Mouse (Mus musculus) cerebellum, postnatal 36 days (tissue): ENCODE results near the gene Tnfaip3.

Experiments
- DNase-seq, 2 experiments: peaks; one replicate each; pipeline ENCODE4 v3.0.0; 2021 to 2022; ENCODE audit warnings: mixed read lengths in 2 of 2

The Tnfaip3 gene

DNA sequence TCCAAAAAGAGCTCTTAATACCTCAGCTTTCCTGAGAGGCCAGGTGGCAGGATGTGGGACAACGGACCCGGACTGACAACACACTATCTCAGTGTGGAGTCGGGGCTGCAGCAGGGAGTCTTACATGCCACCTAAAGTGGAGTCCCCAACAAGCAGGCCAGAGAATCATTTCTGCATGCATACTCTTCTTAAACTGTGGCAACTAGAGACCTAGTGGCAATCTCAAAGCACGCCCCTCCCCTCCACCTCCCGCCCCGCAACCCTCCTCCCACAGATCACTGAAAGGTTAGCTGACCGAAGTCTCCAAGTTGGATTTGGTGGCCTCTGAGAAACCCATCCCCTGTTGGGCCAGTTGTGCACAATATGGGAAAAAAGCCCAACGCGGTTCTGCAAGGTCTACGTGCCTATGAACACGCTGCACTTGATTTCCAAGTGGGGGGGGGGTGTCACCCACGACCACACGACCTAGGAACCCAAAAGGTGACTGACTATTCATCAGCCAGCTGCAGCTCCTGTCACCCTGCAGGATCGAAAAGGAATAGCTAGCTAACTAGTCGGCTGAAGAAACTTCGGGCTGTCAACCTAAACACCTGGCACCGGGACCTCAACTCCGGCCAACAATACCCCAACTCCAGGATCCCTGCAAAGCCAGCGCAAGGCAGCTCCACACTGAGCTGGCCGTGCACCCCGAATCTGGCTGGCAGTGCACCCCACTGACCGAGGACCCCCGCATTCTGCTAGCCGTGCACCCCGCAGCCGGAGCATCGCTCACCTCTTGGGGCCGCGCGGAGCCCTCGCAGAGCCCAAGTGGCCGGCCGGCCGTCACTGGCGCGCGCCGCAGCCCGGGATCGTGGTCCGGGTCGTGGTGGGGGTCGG lies 838 bp downstream of the Tnfaip3 start:
- DNase-seq, result peak; percentile 4 to 23

DNA sequence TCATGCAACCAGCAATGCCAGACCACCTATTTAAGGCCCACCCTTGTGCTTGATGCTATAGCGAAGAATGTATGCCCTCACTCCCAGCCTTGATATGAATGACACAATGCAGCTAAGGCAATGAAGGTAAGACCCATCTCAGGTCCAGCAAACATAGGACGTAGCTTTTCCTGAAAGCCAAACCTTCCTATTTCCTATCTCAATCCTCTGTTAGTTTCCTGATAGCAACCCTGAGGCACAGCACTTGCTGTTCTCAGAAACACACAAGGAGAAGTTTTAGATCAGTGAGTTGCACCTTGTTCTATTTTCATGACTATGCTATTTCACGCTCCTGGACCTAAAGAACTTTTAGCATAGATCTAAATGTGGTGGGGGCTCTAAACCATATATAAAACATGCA lies 2.1 kb downstream of the Tnfaip3 start:
- no peak for DNase-seq

- DNase-seq, result no peak
These were observed 2.8 kb downstream of the Tnfaip3 start for GRCm38 (mm10) chr10:19012616-19013015.

DNA sequence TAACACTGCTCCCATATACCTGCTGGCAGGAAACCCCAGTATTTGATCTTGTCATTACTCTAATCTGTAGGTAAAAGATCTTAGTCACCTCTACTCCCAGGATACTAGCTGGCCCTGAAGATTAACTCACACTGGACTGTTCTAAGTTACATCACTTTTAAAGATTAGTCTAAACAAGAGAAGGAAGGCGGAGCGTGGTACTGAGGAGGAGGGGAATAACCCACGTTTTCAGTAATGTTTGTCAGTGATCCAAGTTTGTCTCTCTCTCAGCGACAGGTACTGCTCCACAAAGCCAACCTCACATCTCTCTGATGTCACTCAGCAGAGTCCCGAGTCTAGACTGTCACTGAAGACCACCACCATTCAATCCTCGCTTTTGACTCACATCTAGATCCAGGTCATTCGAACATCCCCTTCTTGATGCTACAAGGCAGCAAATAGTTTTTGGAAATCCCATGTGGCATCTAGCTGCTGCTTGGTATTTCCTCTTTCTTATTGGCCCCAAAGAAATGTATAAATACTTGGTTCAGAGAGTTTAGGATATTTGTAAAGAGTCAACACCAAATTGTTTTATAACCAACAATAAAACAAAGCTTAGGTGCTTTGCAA lies 3.5 kb downstream of the Tnfaip3 start:
- DNase-seq, result no peak

DNA sequence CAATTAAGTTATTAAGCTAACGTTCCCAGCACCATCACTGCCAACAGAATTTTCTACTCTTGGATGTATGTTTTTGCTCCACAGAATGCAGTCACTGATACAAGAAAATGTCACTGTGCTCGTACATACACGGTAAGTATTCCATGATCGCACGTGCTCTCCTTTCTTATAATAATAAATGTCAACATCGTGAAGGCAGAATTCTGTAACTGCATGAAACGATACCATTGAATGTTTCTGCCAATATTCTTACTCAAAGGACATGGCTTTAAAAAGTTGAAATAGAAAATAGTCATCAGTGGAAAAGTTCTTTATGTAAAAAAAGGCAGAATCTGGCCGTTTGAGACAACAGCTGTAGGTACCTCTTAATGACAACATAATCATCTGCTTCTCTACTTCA lies 5.0 kb downstream of the Tnfaip3 start:
- no peak for DNase-seq

DNA sequence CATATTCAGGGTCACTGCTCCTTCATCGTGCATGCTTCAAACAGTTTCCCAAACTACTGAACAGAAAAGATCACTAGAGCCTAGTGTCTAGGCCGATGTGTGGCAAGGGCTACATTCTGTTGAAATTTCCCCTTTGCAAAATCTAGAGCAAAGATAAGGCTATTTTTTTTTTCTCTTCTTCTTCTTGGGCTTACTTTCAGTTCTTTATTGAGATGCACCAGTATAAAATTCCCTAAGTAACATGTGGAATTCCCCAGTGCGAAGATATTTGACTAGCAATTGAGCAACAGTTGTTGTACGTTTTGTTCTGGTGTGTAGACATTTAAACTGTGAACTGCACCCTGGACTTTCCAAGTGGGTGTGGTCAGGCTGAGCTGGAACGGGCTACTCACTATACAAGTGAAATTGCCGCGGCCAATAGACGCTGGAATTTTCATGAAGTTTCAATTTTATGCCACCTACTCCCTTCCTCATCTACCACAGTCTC lies 6.2 kb downstream of the Tnfaip3 start:
- DNase-seq, result no peak

- no peak for DNase-seq
These were observed 6.9 kb downstream of the Tnfaip3 start for GRCm38 (mm10) chr10:19008607-19008940.

DNA sequence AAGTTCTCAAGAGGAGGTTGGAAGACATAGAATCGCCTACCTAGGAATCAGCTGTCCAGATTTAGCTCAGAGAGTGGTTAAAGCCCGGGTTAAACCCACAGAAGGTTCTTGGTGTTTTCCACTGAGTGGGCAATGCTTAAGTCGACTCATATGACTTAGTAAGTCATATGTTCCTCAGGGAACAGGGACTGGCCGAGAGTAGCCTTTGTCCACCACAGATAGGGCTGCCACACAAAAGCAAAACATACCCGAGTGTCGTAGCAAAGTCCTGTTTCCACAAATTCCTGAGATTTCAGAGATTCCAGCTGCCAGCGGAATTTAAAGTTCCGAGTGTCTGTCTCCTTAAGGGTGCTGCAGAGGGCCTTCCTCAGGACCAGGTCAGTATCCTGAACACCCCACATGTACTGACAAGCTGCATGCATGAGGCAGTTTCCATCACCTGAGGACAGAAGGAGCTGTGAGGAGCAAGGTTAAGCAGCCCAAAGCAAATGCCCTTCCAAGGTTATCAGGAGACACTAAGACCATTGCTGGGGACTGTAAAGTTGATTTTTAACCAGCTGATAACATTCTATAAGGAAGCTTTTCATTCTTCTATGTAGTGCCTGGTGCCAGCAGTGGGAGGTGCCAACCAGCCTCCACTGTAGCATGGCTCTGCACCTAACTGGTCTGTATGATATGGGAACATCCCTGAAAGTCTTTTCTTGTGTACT lies 7.4 kb downstream of the Tnfaip3 start:
- DNase-seq, result no peak

DNA sequence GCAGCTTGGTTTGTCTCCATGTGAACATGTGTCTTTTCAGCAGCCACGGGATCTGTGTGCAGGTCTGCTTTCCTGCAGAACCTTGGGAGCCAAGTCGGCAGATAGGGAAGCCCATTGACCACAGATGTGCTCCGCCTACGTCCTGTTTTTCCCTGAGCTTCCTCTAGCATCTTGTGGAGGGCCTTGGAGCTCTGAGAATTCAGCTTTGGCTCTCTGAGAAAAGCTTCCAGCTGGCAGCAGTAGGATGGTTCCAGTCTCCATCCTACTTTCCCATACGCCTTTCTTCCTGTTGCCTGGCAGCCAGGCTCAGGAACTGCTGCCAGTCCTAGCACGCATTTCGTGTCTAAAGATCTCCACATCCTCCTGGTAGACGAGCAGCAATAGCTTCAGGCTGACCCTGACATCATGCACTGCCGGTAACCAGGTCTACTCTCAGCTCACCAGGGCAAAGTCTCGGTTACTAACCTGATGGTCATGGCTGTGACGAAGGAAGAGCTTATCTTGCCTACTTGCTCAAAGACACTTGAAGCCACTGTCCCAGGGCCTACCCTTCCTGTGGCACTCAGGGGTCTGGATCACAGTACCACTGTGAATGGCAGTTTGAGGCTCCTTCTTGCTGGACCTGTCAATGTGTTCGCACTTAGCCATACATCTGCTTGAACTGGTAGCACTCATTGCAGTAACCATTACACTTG lies 13.2 kb downstream of the Tnfaip3 start:
- DNase-seq, result no peak

DNA sequence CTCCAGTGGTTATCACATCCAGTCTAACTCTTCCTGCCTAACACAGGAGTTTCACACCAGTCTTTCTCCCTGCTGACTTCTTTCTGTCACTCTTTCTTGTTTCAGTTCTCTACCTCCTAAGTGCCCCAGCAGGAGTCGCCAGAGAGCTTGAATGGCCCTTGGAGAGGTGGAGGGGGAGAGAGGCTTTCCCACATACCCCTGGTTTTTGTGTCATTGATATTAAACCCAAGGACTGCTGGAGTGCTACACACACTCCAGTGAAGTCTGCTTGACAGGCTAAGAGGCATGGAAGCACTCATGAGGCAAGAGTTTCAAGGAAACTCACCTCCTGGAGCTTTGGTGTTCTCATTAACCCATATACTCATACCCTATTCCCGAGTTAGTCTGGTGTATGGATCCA lies 16.0 kb downstream of the Tnfaip3 start:
- DNase-seq, result no peak

- DNase-seq, result no peak
These were observed 19.1 kb downstream of the Tnfaip3 start for GRCm38 (mm10) chr10:18996331-18996730.

GRCm38 (mm10) chr10:18995465-18996261 lies 19.8 kb downstream of the Tnfaip3 start:
- no peak for DNase-seq

- DNase-seq, result no peak
These were observed 22.5 kb downstream of the Tnfaip3 start for GRCm38 (mm10) chr10:18992971-18993370.

- no peak for DNase-seq
These were observed 24.4 kb downstream of the Tnfaip3 start for GRCm38 (mm10) chr10:18991057-18991456.

DNA sequence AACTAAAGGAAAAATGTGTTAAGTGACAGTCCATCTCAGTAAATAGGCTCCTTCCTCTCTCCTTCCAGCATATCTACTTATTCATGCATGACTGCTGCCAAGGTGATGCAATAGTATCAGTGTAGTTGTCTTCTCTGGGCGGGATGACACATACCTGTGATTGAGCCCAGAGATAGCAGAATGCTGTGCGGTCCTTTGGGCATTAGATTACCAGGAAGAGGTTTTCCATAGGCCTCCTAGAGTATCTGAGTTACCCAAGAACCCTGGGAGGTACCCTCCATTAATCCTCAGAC lies 27.6 kb downstream of the Tnfaip3 start:
- no peak for DNase-seq

DNA sequence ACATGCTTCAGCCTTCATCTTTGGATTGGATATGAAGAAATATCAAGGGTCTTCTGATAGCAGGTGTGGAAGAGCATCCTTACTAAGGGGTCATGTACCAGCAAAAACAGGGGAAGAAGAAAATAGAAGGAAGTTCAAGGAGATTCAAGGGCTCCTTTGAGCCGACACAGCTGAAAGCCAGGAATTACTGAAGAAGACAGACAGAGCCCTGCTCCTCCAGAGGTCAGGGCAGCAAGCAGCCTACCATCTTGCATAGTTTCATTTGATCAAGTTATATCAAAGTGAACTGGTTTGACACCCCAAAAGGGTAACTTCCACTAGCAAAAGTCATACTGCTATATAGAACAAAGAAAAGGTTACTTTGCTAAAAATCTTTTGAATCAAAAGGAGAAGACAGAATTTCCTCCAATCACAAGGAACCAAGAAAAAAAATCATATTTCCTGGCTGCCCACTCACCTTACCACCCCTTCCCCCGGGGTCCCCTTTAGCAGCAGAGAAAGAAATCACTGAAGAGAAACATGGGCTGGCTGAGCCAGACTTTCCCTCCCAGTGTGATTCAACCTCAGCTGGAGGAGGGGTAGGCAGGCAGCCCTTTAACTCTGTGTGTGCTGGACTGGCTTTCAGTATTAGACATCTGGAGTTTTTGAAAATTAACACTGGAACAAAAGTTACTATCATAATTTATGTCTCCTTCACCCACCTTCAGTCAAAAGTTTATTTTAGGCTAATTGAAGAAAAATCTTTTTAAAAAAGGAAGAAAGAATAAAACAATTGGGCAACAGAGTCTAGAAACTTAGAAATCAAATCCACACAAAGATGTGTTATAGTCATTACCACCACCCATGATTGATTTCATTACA lies 28.2 kb downstream of the Tnfaip3 start:
- DNase-seq, result no peak

DNA sequence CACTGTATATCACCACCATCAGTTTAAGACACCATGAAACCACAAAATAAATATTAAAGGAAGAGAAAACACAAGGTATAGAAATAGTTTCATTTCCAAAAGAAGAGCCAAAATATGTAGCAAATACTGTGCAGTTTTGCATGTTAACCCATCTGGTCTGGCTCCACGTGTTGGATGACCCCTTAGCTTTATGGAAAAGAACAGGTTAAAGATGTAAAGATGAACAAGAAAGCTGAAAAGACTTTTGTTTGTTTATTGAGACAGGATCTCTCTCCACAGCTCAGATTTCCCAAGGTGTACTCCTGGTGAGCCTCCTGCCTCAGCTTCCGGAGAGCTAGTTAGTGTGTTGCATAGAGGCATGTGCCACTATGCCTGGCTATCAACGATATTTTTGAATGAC lies 29.9 kb downstream of the Tnfaip3 start:
- DNase-seq, result no peak

- no peak for DNase-seq
These were observed 31.9 kb downstream of the Tnfaip3 start for GRCm38 (mm10) chr10:18983514-18983913.

DNA sequence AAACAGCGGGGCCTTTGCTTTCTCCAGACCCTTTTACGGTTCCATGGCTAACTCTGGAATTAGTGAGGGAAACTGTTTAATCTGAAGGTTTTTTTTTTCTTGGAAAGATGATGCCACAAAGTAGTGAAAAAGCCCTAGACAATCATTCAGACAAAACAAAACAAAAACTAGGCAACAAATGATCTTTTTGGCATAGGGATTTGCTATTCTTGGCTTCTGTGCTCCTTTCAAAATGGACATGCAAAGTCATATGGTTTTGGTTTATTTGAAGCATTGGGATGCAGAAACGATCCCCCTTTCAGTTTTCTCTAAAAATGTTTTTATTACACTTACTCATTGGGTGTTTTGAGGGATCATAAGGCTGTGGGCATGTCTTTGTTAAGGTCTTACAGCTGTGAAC lies 41.0 kb downstream of the Tnfaip3 start:
- DNase-seq, result no peak

DNA sequence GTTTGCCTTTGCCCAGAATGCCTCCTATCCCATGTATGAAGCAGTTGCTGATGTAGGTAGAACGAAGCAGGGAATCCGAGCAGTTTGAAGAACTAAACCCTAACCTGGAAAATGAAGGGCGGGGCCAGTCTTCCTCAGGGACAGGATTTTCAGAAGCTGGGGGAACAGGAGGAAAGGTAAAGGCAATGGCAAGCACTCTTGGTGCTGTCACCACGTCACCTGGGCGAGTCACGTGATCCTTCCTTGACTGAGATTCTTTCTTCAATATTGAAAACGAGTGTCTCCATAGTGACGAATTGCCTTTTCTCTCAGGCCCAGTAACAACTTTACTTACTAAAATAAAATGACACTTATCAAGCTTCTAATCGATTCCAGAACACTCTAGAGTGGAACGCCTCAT lies 48.6 kb downstream of the Tnfaip3 start:
- DNase-seq, result no peak

- no peak for DNase-seq
These were observed 49.9 kb downstream of the Tnfaip3 start for GRCm38 (mm10) chr10:18965601-18966000.

DNA sequence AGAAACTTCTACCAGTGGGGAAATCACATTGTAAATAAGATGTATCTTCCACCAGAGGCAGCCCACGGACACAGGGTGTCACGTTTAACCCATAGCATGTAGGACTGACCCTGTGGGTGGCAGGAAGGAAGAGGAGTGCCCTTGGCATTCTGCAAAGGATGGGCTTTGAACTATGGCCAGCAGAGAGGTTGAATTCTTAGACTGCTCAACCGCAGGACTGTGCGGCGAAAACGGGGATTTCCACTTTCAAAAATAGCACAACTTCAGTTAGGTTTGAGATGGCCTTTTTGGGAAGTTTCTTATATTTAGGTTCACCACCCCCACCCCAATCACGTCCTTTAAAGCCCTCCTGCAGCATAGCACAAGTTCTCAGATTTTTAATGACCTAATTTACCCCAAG lies 50.6 kb downstream of the Tnfaip3 start:
- DNase-seq, result no peak
